In the genomic region with DNA sequence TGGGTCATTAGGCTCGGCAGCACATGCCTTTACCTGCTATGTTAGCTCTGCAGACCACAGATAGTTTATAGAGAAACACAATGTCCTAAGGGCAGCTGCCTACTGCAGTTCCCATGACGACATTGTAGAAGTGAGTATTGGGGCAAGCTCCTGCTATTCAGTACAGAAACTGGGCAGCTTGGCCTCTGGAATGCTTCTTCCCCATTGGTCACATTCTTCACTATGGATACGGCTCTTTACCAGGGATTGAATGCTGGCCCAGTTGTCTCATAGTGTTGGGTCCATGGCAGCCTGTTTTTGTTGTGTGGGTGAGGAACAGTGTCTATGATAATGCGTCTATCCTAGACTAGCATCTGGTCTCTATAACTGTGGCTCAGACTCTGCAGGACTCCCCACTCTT, we compare ENCODE assay signal across 23 mouse cellular contexts. TPM values are rescaled to one million over a fixed set of nuclear protein-coding genes. Genes with fewer than 3 reads are reported as not detected.
DNase-seq lines count a peak whose midpoint lies in the region; ATAC-seq lines count a peak whose summit lies in the region.
"Had no signal": no experiment of that assay in that cellular context is flagged by ENCODE, and none has a peak within 500 bp of the region (broad histone marks: within the 10 kb centered on the region; RNA-seq: fewer than 3 reads in every experiment).

No protein-coding gene starts in this region.

- H3K9me3 ChIP-seq in hindbrain, embryonic 13.5 days: no peaks in the 10 kb centered on the region
- H3K9me3 ChIP-seq in hindbrain, embryonic 10.5 days: no peaks in the 10 kb centered on the region
- H3K9me3 ChIP-seq in neural tube, embryonic 13.5 days: no peaks in the 10 kb centered on the region
- no peaks in the 10 kb centered on the region for H3K9me3 ChIP-seq in hindbrain, embryonic 15.5 days
- H3K9me3 ChIP-seq in neural tube, embryonic 15.5 days (replicated peaks): no peaks in the 10 kb centered on the region
- H3K9me3 ChIP-seq: forebrain, embryonic 15.5 days; intestine, embryonic 15.5 days; liver, embryonic 12.5 days had no signal

- H3K4me3 ChIP-seq in hindbrain, embryonic 13.5 days: no peak overlapping the region
- H3K4me3 ChIP-seq in hindbrain, embryonic 10.5 days: no peak overlapping the region
- H3K4me3 ChIP-seq in neural tube, embryonic 13.5 days: no peak overlapping the region
- H3K4me3 ChIP-seq in hindbrain, embryonic 15.5 days: peak overlapping the region; percentile 9; the same call in 1 of the 2 replicates
- H3K4me3 ChIP-seq in neural tube, embryonic 15.5 days (replicated peaks): no peak overlapping the region
- H3K4me3 ChIP-seq: heart, embryonic 12.5 days; intestine, embryonic 15.5 days; liver, embryonic 12.5 days had no signal

- no peak overlapping the region for H3K9ac ChIP-seq in hindbrain, embryonic 13.5 days
- H3K9ac ChIP-seq in neural tube, embryonic 13.5 days: no peak overlapping the region
- no peak overlapping the region for H3K9ac ChIP-seq in hindbrain, embryonic 15.5 days
- no peak overlapping the region for H3K9ac ChIP-seq in neural tube, embryonic 15.5 days (replicated peaks)
- H3K9ac ChIP-seq: forebrain, embryonic 15.5 days; heart, embryonic 12.5 days; intestine, embryonic 15.5 days; liver, embryonic 12.5 days; lung, embryonic 14.5 days had no signal

- peaks cover 22% of the 10 kb centered on the region for H3K4me1 ChIP-seq in hindbrain, embryonic 13.5 days (replicated peaks)
- peaks cover 25% of the 10 kb centered on the region for H3K4me1 ChIP-seq in hindbrain, embryonic 10.5 days (replicated peaks)
- H3K4me1 ChIP-seq in neural tube, embryonic 13.5 days (replicated peaks): peaks cover 29% of the 10 kb centered on the region
- peaks cover 24% of the 10 kb centered on the region for H3K4me1 ChIP-seq in hindbrain, embryonic 15.5 days (replicated peaks)
- peaks cover 27% of the 10 kb centered on the region for H3K4me1 ChIP-seq in neural tube, embryonic 15.5 days
- H3K4me1 ChIP-seq: liver, embryonic 12.5 days had no signal

- no peak for DNase-seq in hindbrain, embryonic 10.5 days (ENCODE audit: low spot score)
- no peak for DNase-seq in neural tube, embryonic 10.5 days (ENCODE audit: extremely low spot score, low spot score)
- no peak for DNase-seq in adrenal gland, adult 18-20 months (ENCODE audit: low spot score in 2 of 2)
- DNase-seq in ovary, adult 18-20 months (ENCODE audit: low spot score): no peak
- DNase-seq: adrenal gland, postnatal 14 days; B cell, adult 2 months; cerebellum, adult 8-10 months; left cerebral cortex, postnatal 4 days; lung, embryonic 14.5 days; right cerebral cortex, adult 18-20 months; spleen, adult 18-20 months; thymus, adult 2 months had no signal

- H3K27me3 ChIP-seq in hindbrain, embryonic 13.5 days: peaks cover 16% of the 10 kb centered on the region
- H3K27me3 ChIP-seq in hindbrain, embryonic 10.5 days (ENCODE audit: insufficient read depth, poor library complexity, severe bottlenecking): peaks cover 55% of the 10 kb centered on the region
- H3K27me3 ChIP-seq in neural tube, embryonic 13.5 days: peaks cover 19% of the 10 kb centered on the region
- 0 out of 2 replicates have a peak, but pooled peaks cover 8% of the 10 kb centered on the region for H3K27me3 ChIP-seq in hindbrain, embryonic 15.5 days
- peaks cover 5% of the 10 kb centered on the region; the same call in 1 of the 2 replicates for H3K27me3 ChIP-seq in neural tube, embryonic 15.5 days (replicated peaks)

- H3K36me3 ChIP-seq in hindbrain, embryonic 13.5 days: no peaks in the 10 kb centered on the region
- no peaks in the 10 kb centered on the region for H3K36me3 ChIP-seq in hindbrain, embryonic 10.5 days
- no peaks in the 10 kb centered on the region for H3K36me3 ChIP-seq in neural tube, embryonic 13.5 days
- H3K36me3 ChIP-seq in hindbrain, embryonic 15.5 days: no peaks in the 10 kb centered on the region
- H3K36me3 ChIP-seq in neural tube, embryonic 15.5 days: no peaks in the 10 kb centered on the region
- H3K36me3 ChIP-seq: forebrain, embryonic 15.5 days; heart, embryonic 12.5 days; intestine, embryonic 15.5 days; liver, embryonic 12.5 days had no signal

- H3K4me2 ChIP-seq in hindbrain, embryonic 13.5 days: 0 out of 2 replicates have a peak overlapping the region, but pooled peaks have one; percentile 7
- peak overlapping the region; percentile 2; the same call in 1 of the 2 replicates for H3K4me2 ChIP-seq in neural tube, embryonic 13.5 days
- peak overlapping the region; percentile 71 for H3K4me2 ChIP-seq in hindbrain, embryonic 15.5 days
- H3K4me2 ChIP-seq in neural tube, embryonic 15.5 days: peak overlapping the region; percentile 83
- H3K4me2 ChIP-seq: heart, embryonic 12.5 days; intestine, embryonic 15.5 days; liver, embryonic 12.5 days; lung, embryonic 14.5 days had no signal

- no peak for ATAC-seq in hindbrain, embryonic 13.5 days (ENCODE audit: low FRiP score)
- ATAC-seq in neural tube, embryonic 13.5 days (ENCODE audit: low read depth): peak; percentile 7; the same call in 1 of the 2 replicates
- ATAC-seq in hindbrain, embryonic 15.5 days (ENCODE audit: low FRiP score, low read depth): peak; percentile 37; the same call in 1 of the 2 replicates
- no peak for ATAC-seq in neural tube, embryonic 15.5 days (ENCODE audit: low FRiP score)
- ATAC-seq: forebrain, embryonic 15.5 days; intestine, embryonic 15.5 days; liver, embryonic 12.5 days had no signal

- no peak overlapping the region for H3K27ac ChIP-seq in hindbrain, embryonic 13.5 days
- H3K27ac ChIP-seq in hindbrain, embryonic 10.5 days: no peak overlapping the region
- H3K27ac ChIP-seq in neural tube, embryonic 13.5 days (replicated peaks): no peak overlapping the region
- H3K27ac ChIP-seq in hindbrain, embryonic 15.5 days (replicated peaks): no peak overlapping the region
- no peak overlapping the region for H3K27ac ChIP-seq in neural tube, embryonic 15.5 days (replicated peaks)
- H3K27ac ChIP-seq: forebrain, embryonic 15.5 days; intestine, embryonic 15.5 days; liver, embryonic 12.5 days; macrophage had no signal

- 37% methylated on average over 4 of the region's 4 CpGs for WGBS in hindbrain, embryonic 13.5 days
- 46% methylated on average over 4 of the region's 4 CpGs for WGBS in hindbrain, embryonic 10.5 days
- 27% methylated on average over 4 of the region's 4 CpGs for WGBS in neural tube, embryonic 13.5 days
- 36% methylated on average over 4 of the region's 4 CpGs for WGBS in hindbrain, embryonic 15.5 days
- 48% methylated on average over 4 of the region's 4 CpGs for WGBS in neural tube, embryonic 15.5 days

RNA-seq across cellular contexts. Expression of gene Palm2, which starts 2.2 kb away (rescaled TPM):
- polyA plus RNA-seq in hindbrain, embryonic 13.5 days (2015; fragmentation: Nextera tagmentation; extraction: Ambion mirVana): 7.7 and 8.4 TPM in 2 replicates
- 2.3 and 2.4 TPM in 2 replicates for polyA plus RNA-seq in hindbrain, embryonic 10.5 days (2016; fragmentation: Nextera tagmentation; extraction: Ambion mirVana)
- 7.8 and 9.0 TPM in 2 replicates for polyA plus RNA-seq in neural tube, embryonic 13.5 days (2015; fragmentation: Nextera tagmentation; extraction: Ambion mirVana)
- polyA plus RNA-seq in hindbrain, embryonic 15.5 days (2015; fragmentation: Nextera tagmentation; extraction: Ambion mirVana): 21.6 TPM in 2 replicates
- 13.6 and 16.9 TPM in 2 replicates for polyA plus RNA-seq in neural tube, embryonic 15.5 days (2015; fragmentation: Nextera tagmentation; extraction: Ambion mirVana)
- total RNA-seq in adrenal gland, adult 18-20 months (2021): 10 to 100 TPM; 10.3 to 43.5 TPM
- total RNA-seq: monocyte, adult 5-6 weeks; neutrophil, adult 5-6 weeks had no signal
- polyA plus RNA-seq: macrophage had no signal

Comparison
In these comparisons a context has a peak if more than half of its experiments do, and no peak if none do; other contexts are left out.
1. ATAC-seq: peak in neural tube, embryonic 13.5 days (single experiment) and hindbrain, embryonic 15.5 days (single experiment); none in hindbrain, embryonic 13.5 days (single experiment) and neural tube, embryonic 15.5 days (single experiment).
2. H3K4me2 ChIP-seq: peak in every context shown above with its lines; median percentile 83 in neural tube, embryonic 15.5 days; 71 in hindbrain, embryonic 15.5 days; 7 in hindbrain, embryonic 13.5 days; 2 in neural tube, embryonic 13.5 days.